Mouse (Mus musculus) gastrocnemius, postnatal 36 days (tissue): Measurements from ENCODE around the gene Fras1. TPM values are rescaled to one million over a fixed set of nuclear protein-coding genes. Genes with fewer than 3 reads are reported as not detected.

Source experiments
- DNase-seq, 2 experiments: peaks; one replicate each; pipeline ENCODE4 v3.0.0; 2022
- intact Hi-C: fragments of 180-260 bp; cut with DNase I; formaldehyde crosslinking; loops from one replicate; pipeline ENCODE4 v1.15.1; 2025
- long read RNA-seq, 2 experiments: library from polyadenylated mRNA; stranded (forward); transcript quantifications; one replicate each; pipeline ENCODE4 v2.0.0; 2021
- total RNA-seq, 2 experiments: library from RNA; stranded (reverse); gene quantifications; 2 replicates each; pipeline ENCODE4 v1.2.3; 2021

Fras1 gene
- total RNA-seq: 1 to 10 TPM; 2.9 to 3.4 TPM
- long read RNA-seq, experiment 1: 0 reads
- long read RNA-seq, experiment 2, partial matches to known transcripts: 0 of 1 reads
- long read RNA-seq, experiment 2, other reads (novel, unspliced or antisense): 1 of 1 reads

- DNase-seq: no peak
- intact Hi-C loops: no loop called here
These were observed at the start of gene Fras1 for GRCm38 (mm10) chr5:96373567-96373985. Fras1 (plus strand) TSS chr5:96373955.

GRCm38 (mm10) chr5:96331048-96331737 lies 42.6 kb upstream of the Fras1 start:
- no peak for DNase-seq
- intact Hi-C loops: loop anchor here (10.0 kb wide), 1 partner anchor 344 kb away; no protein-coding TSS in a partner anchor

- DNase-seq: no peak
- intact Hi-C loops: loop anchor here (10.0 kb wide), 1 partner anchor 343 kb away; no protein-coding TSS in a partner anchor
These were observed 42.1 kb upstream of the Fras1 start for GRCm38 (mm10) chr5:96331738-96332070.

DNA sequence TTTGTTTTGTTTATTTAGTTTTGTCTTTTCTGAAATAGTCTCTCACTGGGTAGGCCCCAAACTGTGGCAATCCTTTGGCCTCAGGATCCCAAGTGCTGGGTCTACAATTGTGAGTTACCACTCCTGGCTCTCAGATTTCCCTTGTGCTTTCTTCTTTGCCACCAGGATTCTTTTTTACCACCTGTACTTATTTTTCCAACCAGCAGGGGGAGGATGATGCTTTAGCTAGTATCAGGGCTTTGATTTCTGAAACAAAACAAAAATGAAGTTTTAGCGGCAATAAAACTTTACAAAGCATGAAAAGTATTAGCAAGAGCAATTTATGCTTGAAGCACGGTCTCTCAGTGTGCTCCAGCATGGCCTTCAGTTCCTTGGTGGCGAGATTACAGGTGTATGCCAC lies 39.8 kb upstream of the Fras1 start:
- no peak for DNase-seq
- intact Hi-C loops: loop anchor here (10.0 kb wide), 1 partner anchor 341 kb away; no protein-coding TSS in a partner anchor

GRCm38 (mm10) chr5:96340564-96340963 lies 33.2 kb upstream of the Fras1 start:
- intact Hi-C loops: no loop called here
- no peak for DNase-seq

GRCm38 (mm10) chr5:96344983-96345382 lies 28.8 kb upstream of the Fras1 start:
- DNase-seq: no peak
- intact Hi-C loops: no loop called here

DNA sequence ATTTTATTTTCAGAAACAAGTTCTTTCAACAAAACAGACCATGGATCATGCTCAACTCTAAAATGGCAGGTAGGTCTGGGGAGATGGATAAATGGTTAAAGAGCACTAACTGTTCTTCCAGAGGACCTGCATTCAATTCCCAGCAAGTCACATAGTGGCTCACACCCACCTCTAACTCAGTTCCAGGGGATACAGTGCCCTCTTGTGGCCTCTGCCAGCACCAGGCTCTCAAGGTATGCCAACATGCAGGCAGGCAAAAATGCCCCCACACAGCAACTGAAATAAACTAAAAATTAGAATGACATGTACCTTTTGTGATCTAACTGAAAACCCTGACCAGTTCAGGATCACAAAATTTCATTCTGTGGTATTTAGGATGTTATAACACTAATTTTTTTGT lies 21.8 kb upstream of the Fras1 start:
- DNase-seq: no peak
- intact Hi-C loops: no loop called here

GRCm38 (mm10) chr5:96363950-96364349 lies 9.8 kb upstream of the Fras1 start:
- intact Hi-C loops: no loop called here
- no peak for DNase-seq

- no peak for DNase-seq
- intact Hi-C loops: no loop called here
These were observed 8.2 kb upstream of the Fras1 start for GRCm38 (mm10) chr5:96365590-96365989.

- no peak for DNase-seq
- intact Hi-C loops: no loop called here
These were observed 6.5 kb upstream of the Fras1 start for GRCm38 (mm10) chr5:96367260-96367659.

DNA sequence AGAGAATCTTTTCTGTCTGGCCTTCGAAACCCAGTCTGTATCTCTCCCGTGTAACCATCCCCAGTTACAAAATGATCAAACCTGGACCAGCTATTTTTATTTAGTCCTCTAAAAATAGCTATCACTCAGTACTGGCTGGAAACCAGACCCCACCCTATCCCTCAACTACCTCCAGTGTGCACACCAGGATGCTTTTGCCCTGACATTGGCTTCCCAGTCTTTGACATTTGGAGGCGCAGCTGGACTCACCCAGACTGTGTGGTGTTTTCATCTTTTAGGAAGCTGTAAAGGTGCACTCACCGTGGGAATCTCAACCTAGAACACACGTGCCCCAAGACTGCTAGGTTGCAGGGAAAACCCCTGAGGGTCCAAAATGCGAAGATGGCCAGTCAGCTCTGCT lies 649 bp upstream of the Fras1 start:
- no peak for DNase-seq
- intact Hi-C loops: no loop called here

DNA sequence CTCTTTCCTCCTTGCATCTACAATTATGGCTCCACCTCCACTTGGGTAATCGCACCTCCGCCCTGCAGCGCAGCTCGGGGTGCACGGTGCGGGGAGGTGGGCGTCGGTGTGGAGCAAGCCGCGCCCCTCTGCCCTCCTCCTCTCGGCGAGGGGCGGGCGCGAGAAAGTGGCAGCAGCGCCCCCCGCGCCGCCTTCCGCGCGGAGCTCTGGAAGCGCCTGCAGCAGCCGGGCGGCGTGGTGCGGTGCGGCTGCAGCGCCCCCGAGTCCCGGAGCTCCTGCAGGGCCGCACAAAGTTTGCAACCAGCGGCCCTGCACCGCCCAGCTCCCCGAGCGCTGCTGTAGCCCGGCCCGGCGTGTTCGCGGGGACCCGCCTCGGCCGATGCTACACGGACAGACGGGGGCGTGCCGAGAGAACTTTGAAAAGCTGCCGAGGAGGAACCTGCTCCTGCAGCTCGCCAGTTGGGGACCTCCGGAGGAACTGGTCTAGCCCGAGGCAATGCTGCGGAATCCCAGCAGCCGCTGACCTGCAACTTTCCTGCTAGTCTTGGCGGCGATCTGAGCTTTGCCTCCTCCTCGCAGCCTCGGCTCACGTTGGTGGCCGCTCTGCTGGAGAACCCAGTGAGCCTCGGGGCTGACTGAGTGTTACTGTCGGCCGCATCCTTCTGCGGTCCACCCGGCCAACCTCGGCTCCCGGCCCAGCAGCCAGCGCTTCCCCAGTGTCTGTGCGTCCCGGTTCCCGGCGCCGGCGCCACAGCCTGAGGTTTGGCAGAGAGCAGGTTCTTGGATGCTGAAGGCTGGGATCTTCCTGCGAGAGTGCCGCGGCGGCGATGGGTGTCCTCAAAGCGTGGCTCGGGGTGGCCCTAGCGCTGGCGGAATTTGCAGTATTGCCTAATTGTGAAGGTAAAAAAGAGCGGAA lies 489 bp downstream of the Fras1 start:
- intact Hi-C loops: no loop called here
- peak; percentile 33 to 38 for DNase-seq

- intact Hi-C loops: no loop called here
- no peak for DNase-seq
These were observed 1.7 kb downstream of the Fras1 start for GRCm38 (mm10) chr5:96375391-96375831.

DNA sequence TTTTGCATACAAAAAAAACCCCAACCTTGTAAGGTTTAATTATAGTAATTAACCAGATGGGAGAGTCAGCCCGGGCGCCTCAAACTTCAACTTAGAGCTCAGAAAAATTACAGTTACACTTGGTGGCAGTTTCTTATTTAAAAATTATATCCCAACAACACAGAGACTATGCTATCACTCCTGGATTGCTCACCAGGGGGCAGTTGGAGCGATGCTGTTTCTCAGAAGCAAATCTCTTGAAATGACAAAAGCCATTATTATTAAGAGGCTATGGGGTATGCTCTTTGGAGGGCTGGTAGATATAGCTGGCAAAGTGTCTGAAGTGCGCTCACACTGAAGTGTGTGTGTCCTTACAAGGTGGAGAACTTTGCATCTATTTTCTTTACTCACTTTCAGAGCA lies 2.5 kb downstream of the Fras1 start:
- no peak for DNase-seq
- intact Hi-C loops: no loop called here

DNA sequence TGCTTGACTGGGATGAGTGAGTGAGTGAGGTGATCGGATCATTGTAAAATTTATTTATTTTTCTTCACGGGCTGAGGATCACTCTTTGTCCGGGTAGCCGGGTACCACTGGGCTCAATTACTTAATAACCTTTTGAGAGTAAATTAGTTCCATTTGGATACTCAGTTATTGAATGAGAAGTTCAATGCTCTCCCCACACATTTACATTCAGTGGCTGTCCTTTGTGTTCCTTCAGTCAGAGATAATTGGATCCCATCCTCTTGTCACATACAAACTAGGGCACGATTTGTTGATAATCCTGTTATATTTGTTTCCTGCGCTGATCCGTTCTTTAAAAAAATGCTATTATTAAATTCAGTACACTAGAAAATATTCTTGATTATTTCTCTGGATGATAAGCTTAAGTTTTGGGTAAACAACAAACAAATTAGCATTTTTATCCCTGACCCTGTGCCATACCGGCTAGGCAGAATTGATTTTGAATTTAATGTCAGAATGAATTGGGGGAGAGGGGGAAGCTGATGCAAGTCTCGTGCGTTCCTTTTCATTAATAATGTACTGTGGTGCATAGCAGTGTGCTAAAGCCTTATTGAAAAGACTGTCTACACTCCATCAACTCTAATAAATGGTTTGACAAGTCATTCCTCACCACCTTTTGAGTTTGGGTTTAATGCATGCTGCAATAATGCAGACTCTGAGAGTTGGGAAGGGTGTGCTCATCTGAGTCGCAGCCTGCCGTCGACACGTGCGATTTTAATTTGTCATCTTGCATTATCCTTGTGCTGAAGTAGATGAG lies 12.6 kb downstream of the Fras1 start:
- intact Hi-C loops: no loop called here
- no peak for DNase-seq

DNA sequence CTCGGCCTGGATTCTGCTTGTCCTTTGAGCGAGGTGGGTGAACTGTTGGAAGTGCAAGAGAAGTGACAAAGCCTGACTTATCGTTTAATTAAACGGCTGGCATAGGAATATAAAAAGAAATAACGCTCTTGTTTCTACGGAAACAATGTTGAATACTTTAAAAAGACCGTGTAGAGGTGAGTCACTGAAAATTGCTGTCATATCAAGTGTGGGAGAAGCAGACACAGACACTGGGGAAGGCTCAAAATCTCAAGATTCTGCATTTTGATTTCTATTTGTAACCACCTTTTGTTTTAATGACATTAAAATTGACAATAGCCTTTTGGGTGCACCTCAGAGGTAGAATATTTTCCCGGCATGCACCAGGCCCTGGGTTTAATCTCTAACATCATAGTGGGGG lies 14.6 kb downstream of the Fras1 start:
- intact Hi-C loops: no loop called here
- DNase-seq: no peak

DNA sequence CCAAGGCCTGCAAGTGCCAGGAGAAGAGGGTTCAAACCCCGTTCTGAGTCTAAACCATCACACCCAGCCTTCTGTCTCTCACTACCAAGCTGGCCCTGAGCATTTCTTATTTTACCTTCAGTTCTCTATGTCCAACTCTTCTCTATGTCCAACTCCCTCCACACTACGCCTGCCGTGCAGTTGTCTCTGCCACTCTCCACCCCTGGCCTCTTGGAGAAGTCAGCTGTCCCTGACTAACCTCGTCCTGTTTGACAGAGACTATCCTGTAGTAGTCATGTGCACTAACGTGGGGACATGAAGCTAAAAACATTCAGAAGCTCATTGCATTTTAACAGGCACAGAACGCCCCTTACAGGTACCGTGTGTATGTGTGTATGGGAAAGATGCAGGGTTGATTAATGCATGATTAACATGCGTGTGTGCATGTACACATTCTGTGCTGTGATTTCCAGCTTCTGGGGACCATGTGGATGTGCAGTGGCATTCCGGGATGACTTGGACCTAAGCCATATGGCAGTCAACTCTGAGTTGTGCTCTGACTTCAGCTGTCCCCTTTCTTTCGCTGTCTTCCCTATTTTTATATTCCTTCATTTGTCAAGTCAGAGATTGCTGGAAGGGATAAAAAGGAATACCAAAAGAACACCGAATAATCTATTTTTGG lies 16.3 kb downstream of the Fras1 start:
- peak in 1 of 2 experiments; percentile 21 for DNase-seq
- intact Hi-C loops: no loop called here

DNA sequence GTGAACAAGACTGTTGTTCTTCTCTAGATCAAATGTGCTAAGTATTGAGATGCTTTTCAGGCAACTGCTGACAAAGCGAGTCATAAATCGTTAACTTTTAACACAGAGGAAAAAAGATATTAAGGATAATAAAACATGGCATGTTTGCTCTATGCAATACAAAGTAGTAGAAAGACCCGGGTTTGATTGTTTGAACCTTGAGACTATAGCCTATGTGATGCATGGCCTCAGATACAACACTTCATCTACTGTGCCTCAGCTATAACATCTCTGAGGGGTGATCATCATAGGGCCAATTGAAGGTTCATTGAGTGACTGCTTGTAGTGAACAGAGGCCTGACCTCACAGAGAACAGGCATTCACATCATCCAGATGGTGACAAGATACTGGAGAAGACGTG lies 17.3 kb downstream of the Fras1 start:
- no peak for DNase-seq
- intact Hi-C loops: no loop called here

DNA sequence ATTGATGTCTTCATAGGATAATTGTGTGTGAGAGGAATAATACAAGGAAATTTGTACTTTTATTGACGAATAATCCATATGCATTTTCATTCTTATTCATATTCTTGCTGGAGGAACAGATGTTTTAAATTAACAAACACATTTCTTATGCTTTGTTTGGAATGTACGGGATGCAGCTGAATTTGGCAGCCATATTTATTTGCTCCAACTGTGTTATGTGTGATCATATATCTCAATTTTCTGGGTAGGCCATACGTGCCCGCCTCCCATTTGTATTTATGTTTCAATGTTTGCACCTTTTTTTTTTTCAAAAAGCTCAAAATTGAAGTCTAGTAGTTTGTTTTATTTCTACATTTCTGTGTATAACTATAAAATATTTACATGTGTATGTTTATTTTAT lies 21.2 kb downstream of the Fras1 start:
- intact Hi-C loops: no loop called here
- no peak for DNase-seq
